Mouse (Mus musculus) kidney, embryonic 14.5 days (tissue): ENCODE results near the gene Tmem150c. TPM values are rescaled to one million over a fixed set of nuclear protein-coding genes. Genes with fewer than 3 reads are reported as not detected.

Source experiments
- ATAC-seq: fragments of 200-750 bp; cut with Nextera tagmentation; 2 replicates; pipeline ENCODE4 v1.8.0; 2017; ENCODE audit warnings: moderate number of reproducible peaks, mild to moderate bottlenecking, moderate TSS enrichment, moderate library complexity; ENCODE audit not compliant: low FRiP score, low TSS enrichment
- H3K27ac ChIP-seq: fragments of 300-500 bp; sonication (generic); 2 replicates; pipeline ENCODE4 v1.5.1; 2014; ENCODE audit warnings: low read depth, mild to moderate bottlenecking, low read length, moderate library complexity, mixed read lengths
- H3K27me3 ChIP-seq: fragments of 300-500 bp; sonication (generic); 2 replicates; pipeline ENCODE4 v1.6.1; 2014; ENCODE audit warnings: mild to moderate bottlenecking, low read length; ENCODE audit not compliant: control insufficient read depth, insufficient read depth
- H3K36me3 ChIP-seq: fragments of 300-500 bp; sonication (generic); 2 replicates; pipeline ENCODE4 v1.6.1; 2014; ENCODE audit warnings: low read length, mixed read lengths; ENCODE audit not compliant: control insufficient read depth, insufficient read depth
- H3K4me1 ChIP-seq: fragments of 300-500 bp; sonication (generic); 2 replicates; pipeline ENCODE4 v1.6.1; 2014; ENCODE audit warnings: low read length, mixed read lengths; ENCODE audit not compliant: control insufficient read depth, insufficient read depth
- H3K4me2 ChIP-seq: fragments of 300-500 bp; sonication (generic); replicated peaks from 2 replicates; pipeline ENCODE4 v1.6.1; 2014; ENCODE audit warnings: low read depth, mild to moderate bottlenecking, low read length
- H3K4me3 ChIP-seq: fragments of 300-500 bp; sonication (generic); 2 replicates; pipeline ENCODE4 v1.5.1; 2014; ENCODE audit warnings: mild to moderate bottlenecking, low read length
- H3K9ac ChIP-seq: fragments of 300-500 bp; sonication (generic); 2 replicates; pipeline ENCODE4 v1.6.1; 2014; ENCODE audit warnings: low read depth, mild to moderate bottlenecking, low read length, moderate library complexity
- H3K9me3 ChIP-seq: fragments of 300-500 bp; sonication (generic); 2 replicates; pipeline ENCODE4 v1.6.1; 2016; ENCODE audit warnings: low read length; ENCODE audit not compliant: control insufficient read depth
- WGBS: fragments of 180-500 bp; shearing (Covaris S2); extraction: QIAGEN DNeasy Blood & Tissue Kit; methylation state at CpG from one replicate; pipeline ENCODE4 v1.1.7; 2014; 5-methylcytosine and 5-hydroxymethylcytosine counted together
- polyA plus RNA-seq: library from polyadenylated mRNA; unstranded; fragments of >200 nt; fragmentation: Nextera tagmentation; extraction: Ambion mirVana; gene quantifications from 2 replicates; pipeline ENCODE4 v1.2.1, GENCODE M21; 2014

The Tmem150c gene
- polyA plus RNA-seq, 1 experiment from 2014 or later, result 12.7 TPM

DNA sequence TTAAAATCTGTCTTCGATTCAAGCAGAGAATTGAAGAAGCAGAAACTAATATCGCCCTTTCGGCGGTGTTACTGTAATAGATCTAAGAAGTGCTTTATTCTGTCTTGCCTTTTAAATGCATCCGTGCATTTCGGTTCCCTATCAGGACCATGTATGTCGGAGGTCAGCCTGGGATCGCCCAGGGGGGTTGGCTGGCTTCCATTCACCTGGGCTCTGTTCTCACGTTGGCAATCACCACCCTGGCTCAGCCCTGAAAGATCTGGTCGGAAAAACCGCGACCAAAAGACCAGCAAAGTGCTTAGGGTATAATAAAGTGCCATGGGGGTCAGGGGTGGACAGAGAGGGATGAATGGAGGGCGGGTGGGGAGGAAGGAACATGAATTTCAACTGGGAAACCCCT is 1.3 kb downstream of the Tmem150c start:
- Histone ChIP-seq H3K4me1 (0 out of 2 replicates have a peak, but pooled peaks cover 8% of the 10 kb centered on the region), H3K36me3 (no peaks in the 10 kb centered on the region), H3K9me3 (no peaks in the 10 kb centered on the region), H3K27ac (no peak overlapping the region), H3K27me3 (peaks cover 6% of the 10 kb centered on the region), H3K9ac (peak overlapping the region; percentile 80; the same call in 1 of the 2 replicates), H3K4me2 (peak overlapping the region; percentile 99), H3K4me3 (peak overlapping the region; percentile 75)
- no peak for ATAC-seq
- WGBS, result 13% methylated on average over 13 of the region's 13 CpGs

DNA sequence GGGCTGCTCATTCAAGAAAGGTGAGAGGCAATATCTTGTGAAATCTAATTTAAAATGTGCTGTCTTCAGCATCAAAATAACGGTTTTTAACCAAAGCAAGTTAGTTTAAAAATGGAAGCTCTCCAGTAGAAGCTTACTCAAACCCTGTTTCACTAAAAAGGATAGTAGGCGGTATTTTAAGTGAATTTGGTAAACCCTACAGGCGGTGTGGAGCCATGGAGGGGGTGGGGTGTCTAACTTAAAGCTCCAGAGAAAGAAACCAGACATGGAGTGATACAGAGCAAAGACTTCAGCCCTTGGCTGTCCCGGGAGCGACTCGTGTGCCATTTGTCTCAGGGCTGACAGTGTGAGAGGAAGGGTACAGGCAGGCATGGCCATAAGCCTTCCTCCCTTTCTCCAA is 4.0 kb downstream of the Tmem150c start:
- H3K9me3 ChIP-seq, result no peaks in the 10 kb centered on the region
- no peak for ATAC-seq
- H3K27ac ChIP-seq, result no peak overlapping the region
- WGBS, result 64% methylated on average over 6 of the region's 6 CpGs
- peaks cover 6% of the 10 kb centered on the region for H3K27me3 ChIP-seq
- H3K4me1 ChIP-seq, result 0 out of 2 replicates have a peak, but pooled peaks cover 8% of the 10 kb centered on the region
- no peak overlapping the region for H3K4me3 ChIP-seq
- H3K9ac ChIP-seq, result no peak overlapping the region
- H3K36me3 ChIP-seq, result no peaks in the 10 kb centered on the region
- H3K4me2 ChIP-seq, result no peak overlapping the region

- Histone ChIP-seq H3K9ac (no peak overlapping the region), H3K4me2 (no peak overlapping the region), H3K27me3 (no peaks in the 10 kb centered on the region), H3K9me3 (no peaks in the 10 kb centered on the region), H3K36me3 (no peaks in the 10 kb centered on the region), H3K27ac (no peak overlapping the region), H3K4me1 (no peaks in the 10 kb centered on the region), H3K4me3 (no peak overlapping the region)
- ATAC-seq, result no peak
- WGBS, result 59% methylated on average over 3 of the region's 3 CpGs
Observed at GRCm38 (mm10) chr5:100149967-100150366, 9.6 kb downstream of the Tmem150c start.

- WGBS, result 72% methylated on average over 7 of the region's 7 CpGs
- Histone ChIP-seq H3K4me2 (no peak overlapping the region), H3K27ac (no peak overlapping the region), H3K36me3 (no peaks in the 10 kb centered on the region), H3K9ac (no peak overlapping the region), H3K9me3 (no peaks in the 10 kb centered on the region), H3K4me1 (no peaks in the 10 kb centered on the region), H3K4me3 (no peak overlapping the region), H3K27me3 (no peaks in the 10 kb centered on the region)
- no peak for ATAC-seq
Observed at GRCm38 (mm10) chr5:100144836-100145235, 14.8 kb downstream of the Tmem150c start.

DNA sequence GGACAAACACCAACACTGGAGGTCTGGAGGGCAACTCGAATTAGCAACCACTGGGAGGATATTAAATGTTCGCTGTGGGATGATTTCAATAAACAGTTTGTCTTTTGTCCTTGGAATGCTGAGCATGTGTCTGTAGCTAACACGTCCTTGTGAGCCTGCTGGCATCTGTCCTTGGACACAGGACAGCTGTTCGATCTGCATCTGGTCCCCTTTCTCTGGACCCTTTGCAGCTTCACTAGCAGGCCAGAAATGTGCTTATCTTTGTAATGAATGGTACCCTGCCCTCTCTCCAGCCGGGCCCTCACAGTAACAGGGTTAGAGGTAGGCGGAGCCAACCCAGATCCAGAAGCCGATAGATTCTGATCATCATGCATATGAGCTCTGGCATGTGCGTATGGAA is 32.3 kb downstream of the Tmem150c start:
- H3K36me3 ChIP-seq, result no peaks in the 10 kb centered on the region
- WGBS, result 50% methylated on average over 8 of the region's 8 CpGs
- 0 out of 2 replicates have a peak overlapping the region, but pooled peaks have one; percentile 30 for H3K27ac ChIP-seq
- no peaks in the 10 kb centered on the region for H3K27me3 ChIP-seq
- H3K4me3 ChIP-seq, result no peak overlapping the region
- H3K9me3 ChIP-seq, result no peaks in the 10 kb centered on the region
- 0 out of 2 replicates have a peak, but pooled peaks cover 14% of the 10 kb centered on the region for H3K4me1 ChIP-seq
- no peak overlapping the region for H3K9ac ChIP-seq
- H3K4me2 ChIP-seq, result no peak overlapping the region
- ATAC-seq, result no peak

DNA sequence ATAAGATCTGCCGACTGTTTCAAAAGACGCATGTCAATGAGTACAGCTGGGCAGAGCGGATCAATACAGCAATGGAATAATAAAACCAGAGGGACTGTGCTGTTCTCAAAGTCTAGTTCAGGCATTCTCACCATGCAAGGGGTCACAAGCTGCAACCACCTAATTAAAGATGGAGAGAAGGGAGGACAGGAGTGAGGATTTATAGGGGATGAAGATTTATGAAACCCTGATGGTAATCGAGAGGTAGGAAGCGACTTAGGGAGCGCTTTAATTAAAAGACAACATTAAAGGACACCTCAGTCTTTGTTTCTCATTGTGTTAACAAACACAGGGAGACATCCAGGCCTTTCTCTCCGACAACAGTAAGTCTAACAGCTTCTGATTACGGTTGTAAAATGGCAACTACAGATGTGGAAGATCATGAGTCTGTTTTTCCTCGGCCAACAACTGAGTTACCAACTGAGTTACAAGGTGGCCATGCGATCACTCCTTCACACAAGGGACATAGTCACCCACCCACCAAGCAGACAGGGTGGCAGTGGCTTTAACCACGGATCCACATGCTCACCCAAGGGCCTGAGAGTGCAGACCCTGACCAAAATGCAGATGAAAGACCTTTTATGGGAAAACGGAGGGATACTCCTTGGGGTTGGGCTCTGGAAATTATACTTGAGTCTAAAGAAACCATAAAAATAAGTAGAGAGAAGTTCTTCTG is 34.0 kb downstream of the Tmem150c start:
- Histone ChIP-seq H3K9ac (no peak overlapping the region), H3K4me3 (no peak overlapping the region), H3K36me3 (no peaks in the 10 kb centered on the region), H3K27ac (peak overlapping the region; percentile 81), H3K27me3 (no peaks in the 10 kb centered on the region), H3K4me1 (peaks cover 19% of the 10 kb centered on the region; the same call in 1 of the 2 replicates), H3K9me3 (no peaks in the 10 kb centered on the region), H3K4me2 (no peak overlapping the region)
- peak; percentile 81 for ATAC-seq
- WGBS, result 20% methylated on average over 12 of the region's 12 CpGs

- peak; percentile 42; the same call in 1 of the 2 replicates for ATAC-seq
- peaks cover 19% of the 10 kb centered on the region; the same call in 1 of the 2 replicates for H3K4me1 ChIP-seq
- WGBS, result 36% methylated on average over 1 of the region's 1 CpGs
- H3K4me2 ChIP-seq, result no peak overlapping the region
- no peak overlapping the region for H3K4me3 ChIP-seq
- H3K9me3 ChIP-seq, result no peaks in the 10 kb centered on the region
- H3K27ac ChIP-seq, result no peak overlapping the region
- H3K27me3 ChIP-seq, result no peaks in the 10 kb centered on the region
- H3K9ac ChIP-seq, result no peak overlapping the region
- H3K36me3 ChIP-seq, result no peaks in the 10 kb centered on the region
Observed at GRCm38 (mm10) chr5:100124530-100124929, 35.1 kb downstream of the Tmem150c start.

GRCm38 (mm10) chr5:100123283-100123682 is 36.3 kb downstream of the Tmem150c start:
- 80% methylated on average over 7 of the region's 7 CpGs for WGBS
- no peak for ATAC-seq

GRCm38 (mm10) chr5:100121170-100121569 is 38.4 kb downstream of the Tmem150c start:
- Histone ChIP-seq H3K27me3 (no peaks in the 10 kb centered on the region), H3K36me3 (no peaks in the 10 kb centered on the region), H3K4me2 (peak overlapping the region; percentile 31), H3K4me3 (0 out of 2 replicates have a peak overlapping the region, but pooled peaks have one; percentile 16), H3K4me1 (peaks cover 8% of the 10 kb centered on the region; the same call in 1 of the 2 replicates), H3K9me3 (no peaks in the 10 kb centered on the region), H3K27ac (no peak overlapping the region), H3K9ac (no peak overlapping the region)
- no peak for ATAC-seq
- WGBS, result 53% methylated on average over 7 of the region's 7 CpGs

More at GRCm38 (mm10) chr5:100123283-100123682, 36.3 kb downstream of the Tmem150c start:
- Histone ChIP-seq H3K4me1 (peaks cover 19% of the 10 kb centered on the region; the same call in 1 of the 2 replicates), H3K4me2 (no peak overlapping the region), H3K27ac (no peak overlapping the region), H3K9ac (no peak overlapping the region), H3K4me3 (no peak overlapping the region), H3K36me3 (no peaks in the 10 kb centered on the region), H3K27me3 (no peaks in the 10 kb centered on the region), H3K9me3 (no peaks in the 10 kb centered on the region)
